Mouse (Mus musculus): ENCODE measurements around the gene Calr. TPM values are rescaled to one million over a fixed set of nuclear protein-coding genes. Genes with fewer than 3 reads are reported as not detected.
"Not testable (repeated sequence)": the region's sequence is repeated elsewhere in the genome, so short reads cannot be mapped to it uniquely, and the experiment has no call there.

Calr gene
- polyA plus RNA-seq, 1 experiment from 2014 or later = 830 TPM

DNA sequence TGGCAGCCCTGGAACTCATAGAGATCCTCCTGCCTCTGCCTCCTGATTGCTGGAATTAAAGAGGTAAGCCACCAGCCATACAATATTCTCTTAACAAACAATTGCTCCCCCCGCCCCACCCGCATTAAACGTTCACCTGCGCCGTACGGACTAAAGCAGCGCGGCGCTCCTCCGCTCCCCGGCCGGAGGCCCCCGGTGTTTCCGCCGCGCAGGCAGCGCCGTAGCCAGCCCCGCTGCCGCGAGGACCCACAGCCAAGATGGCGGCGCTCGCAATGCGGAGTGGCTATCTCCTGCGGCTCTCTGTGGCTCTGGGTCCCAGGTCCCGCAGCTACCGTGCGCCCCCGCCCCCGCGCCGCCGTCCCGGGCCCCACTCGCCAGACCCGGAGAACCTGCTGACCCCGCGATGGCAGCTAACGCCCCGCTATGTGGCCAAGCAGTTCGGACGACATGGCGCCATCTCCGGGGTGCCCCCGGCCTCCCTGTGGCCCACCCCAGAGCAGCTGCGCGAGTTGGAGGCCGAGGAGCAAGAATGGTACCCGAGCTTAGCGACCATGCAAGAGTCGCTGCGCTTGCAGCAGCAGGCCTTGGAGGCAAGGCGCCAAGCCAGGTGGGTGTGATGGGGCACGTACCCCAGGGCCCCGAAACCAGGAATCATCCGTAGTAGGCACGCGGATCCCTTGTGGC is 14.6 kb downstream of the Calr start:
- Histone ChIP-seq H3K4me2 (peak overlapping the region; percentile 61), H3K4me1 (ENCODE audit: control insufficient read depth, insufficient read depth, low read length) (peaks cover 12% of the 10 kb centered on the region), H3K27me3 (ENCODE audit: control insufficient read depth, insufficient read depth, low read length) (no peaks in the 10 kb centered on the region), H3K9ac (ENCODE audit: low read depth, low read length) (peak overlapping the region; percentile 99), H3K27ac (ENCODE audit: low read depth, low read length) (peak overlapping the region; percentile 96), H3K9me3 (replicated peaks; ENCODE audit: control insufficient read depth, low read length) (no peaks in the 10 kb centered on the region), H3K4me3 (ENCODE audit: low read depth, low read length) (peak overlapping the region; percentile 92), H3K36me3 (ENCODE audit: control insufficient read depth, insufficient read depth, low read length) (peaks cover 23% of the 10 kb centered on the region)
- 1% methylated on average over 59 of the region's 59 CpGs for WGBS (ENCODE audit: insufficient replicate concordance)
- ATAC-seq (replicated peaks; ENCODE audit: insufficient number of reproducible peaks, low FRiP score, low TSS enrichment) = peak; percentile 75

DNA sequence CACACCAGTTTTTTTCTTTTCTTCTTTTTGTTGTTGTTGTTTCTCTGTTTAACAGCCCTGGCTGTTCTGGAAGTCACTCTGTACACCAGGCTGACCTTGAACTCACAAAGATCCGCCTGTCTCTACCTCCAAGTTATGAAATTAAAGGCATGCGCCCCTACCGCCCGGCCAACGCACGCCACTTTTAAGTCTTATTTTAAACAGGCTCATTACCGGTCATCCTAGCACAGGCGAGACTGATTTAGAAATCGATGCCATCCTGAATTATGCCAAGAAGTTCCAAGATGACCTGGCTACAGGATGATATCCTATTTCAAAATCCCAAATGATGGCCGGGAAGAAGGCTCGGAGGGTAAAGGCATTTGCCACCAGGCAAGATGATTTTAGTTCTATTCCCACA is 15.2 kb downstream of the Calr start, which contains the start of gene Gadd45gip1:
Gene Gadd45gip1 (plus strand): TSS at position 33 of the 400 bp plus-strand sequence.
- peak within 1 kb of the TSS; percentile 92 for H3K4me3 ChIP-seq (ENCODE audit: low read depth, low read length)
- no peak for ATAC-seq (replicated peaks; ENCODE audit: insufficient number of reproducible peaks, low FRiP score, low TSS enrichment)
- peak within 1 kb of the TSS; percentile 96 for H3K27ac ChIP-seq (ENCODE audit: low read depth, low read length)
- H3K9me3 ChIP-seq (replicated peaks; ENCODE audit: control insufficient read depth, low read length) = no peaks in the 10 kb centered on the region
- 62% methylated on average over 11 of the region's 11 CpGs for WGBS (ENCODE audit: insufficient replicate concordance)
- H3K9ac ChIP-seq (ENCODE audit: low read depth, low read length) = peak within 1 kb of the TSS; percentile 99
- no peaks in the 10 kb centered on the region for H3K27me3 ChIP-seq (ENCODE audit: control insufficient read depth, insufficient read depth, low read length)
- H3K4me1 ChIP-seq (ENCODE audit: control insufficient read depth, insufficient read depth, low read length) = peaks cover 12% of the 10 kb centered on the region
- H3K4me2 ChIP-seq = peak within 1 kb of the TSS; percentile 61
- H3K36me3 ChIP-seq (ENCODE audit: control insufficient read depth, insufficient read depth, low read length) = peaks cover 16% of the 10 kb centered on the region

DNA sequence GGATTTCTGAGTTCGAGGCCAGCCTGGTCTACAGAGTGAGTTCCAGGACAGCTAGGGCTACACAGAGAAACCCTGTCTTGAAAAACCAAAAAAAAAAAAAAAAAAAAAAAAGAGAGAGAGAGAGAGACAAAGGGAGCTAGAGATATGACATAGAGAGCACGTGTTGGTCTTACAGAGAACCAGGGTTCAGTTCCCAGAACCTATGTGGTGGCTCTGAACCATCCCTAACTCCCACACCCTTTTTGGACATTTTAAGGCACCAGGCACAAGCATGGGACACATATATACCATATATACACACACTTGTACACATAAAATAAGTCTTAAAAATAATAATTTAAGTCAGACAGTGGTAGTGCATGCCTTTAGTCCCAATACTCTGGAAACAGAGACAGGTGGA is 20.2 kb downstream of the Calr start:
- H3K9me3 ChIP-seq (replicated peaks; ENCODE audit: control insufficient read depth, low read length); H3K4me2 ChIP-seq: not testable (repeated sequence)
- WGBS (ENCODE audit: insufficient replicate concordance) = 61% methylated on average over 1 of the region's 2 CpGs

DNA sequence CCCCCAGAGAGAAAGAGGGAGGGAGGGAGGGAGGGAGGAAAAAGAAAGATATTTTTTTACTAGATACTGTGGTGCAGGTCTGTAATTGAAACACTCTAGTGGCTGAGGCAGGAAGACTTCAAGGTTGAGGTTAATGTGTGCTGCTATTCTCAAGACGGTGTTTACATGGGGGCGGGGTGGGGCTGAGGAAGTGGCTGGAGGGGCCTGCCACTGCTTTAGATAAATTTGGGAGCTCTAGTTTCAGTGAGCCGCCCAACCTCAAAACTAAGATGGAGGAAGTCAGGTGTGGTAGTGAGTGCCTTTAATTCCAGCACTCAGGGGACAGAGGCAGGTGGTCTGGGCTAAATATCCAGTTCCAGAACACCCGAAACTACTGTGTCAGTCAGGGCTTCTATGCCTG is 21.1 kb downstream of the Calr start:
- Histone ChIP-seq H3K4me3 (ENCODE audit: low read depth, low read length) (no peak overlapping the region), H3K9me3 (replicated peaks; ENCODE audit: control insufficient read depth, low read length) (no peaks in the 10 kb centered on the region), H3K9ac (ENCODE audit: low read depth, low read length) (no peak overlapping the region), H3K27ac (ENCODE audit: low read depth, low read length) (no peak overlapping the region), H3K36me3 (ENCODE audit: control insufficient read depth, insufficient read depth, low read length) (no peaks in the 10 kb centered on the region), H3K4me2 (no peak overlapping the region), H3K4me1 (ENCODE audit: control insufficient read depth, insufficient read depth, low read length) (peaks cover 16% of the 10 kb centered on the region), H3K27me3 (ENCODE audit: control insufficient read depth, insufficient read depth, low read length) (no peaks in the 10 kb centered on the region)
- no peak for ATAC-seq (replicated peaks; ENCODE audit: insufficient number of reproducible peaks, low FRiP score, low TSS enrichment)
- WGBS (ENCODE audit: insufficient replicate concordance) = 50% methylated on average over 4 of the region's 4 CpGs

More for the DNA sequence above, 20.2 kb downstream of the Calr start:
- H3K4me3 ChIP-seq (ENCODE audit: low read depth, low read length); H3K9ac ChIP-seq (ENCODE audit: low read depth, low read length); ATAC-seq (replicated peaks; ENCODE audit: insufficient number of reproducible peaks, low FRiP score, low TSS enrichment); H3K27ac ChIP-seq (ENCODE audit: low read depth, low read length); H3K27me3 ChIP-seq (ENCODE audit: control insufficient read depth, insufficient read depth, low read length); H3K36me3 ChIP-seq (ENCODE audit: control insufficient read depth, insufficient read depth, low read length): not testable (repeated sequence)
- peaks cover 10% of the 10 kb centered on the region for H3K4me1 ChIP-seq (ENCODE audit: control insufficient read depth, insufficient read depth, low read length)

- H3K4me1 ChIP-seq (ENCODE audit: control insufficient read depth, insufficient read depth, low read length) = peaks cover 16% of the 10 kb centered on the region
- no peak overlapping the region for H3K27ac ChIP-seq (ENCODE audit: low read depth, low read length)
- H3K27me3 ChIP-seq (ENCODE audit: control insufficient read depth, insufficient read depth, low read length) = no peaks in the 10 kb centered on the region
- ATAC-seq (replicated peaks; ENCODE audit: insufficient number of reproducible peaks, low FRiP score, low TSS enrichment) = peak; percentile 33; the same call in 1 of the 2 replicates
- no peaks in the 10 kb centered on the region for H3K36me3 ChIP-seq (ENCODE audit: control insufficient read depth, insufficient read depth, low read length)
- 1% methylated on average over 18 of the region's 18 CpGs for WGBS (ENCODE audit: insufficient replicate concordance)
- no peak overlapping the region for H3K9ac ChIP-seq (ENCODE audit: low read depth, low read length)
- peak overlapping the region; percentile 15; the same call in 1 of the 2 replicates for H3K4me3 ChIP-seq (ENCODE audit: low read depth, low read length)
- H3K4me2 ChIP-seq = peak overlapping the region; percentile 52
- no peaks in the 10 kb centered on the region for H3K9me3 ChIP-seq (replicated peaks; ENCODE audit: control insufficient read depth, low read length)
Measured at GRCm38 (mm10) chr8:84823653-84824052, 23.1 kb downstream of the Calr start.

DNA sequence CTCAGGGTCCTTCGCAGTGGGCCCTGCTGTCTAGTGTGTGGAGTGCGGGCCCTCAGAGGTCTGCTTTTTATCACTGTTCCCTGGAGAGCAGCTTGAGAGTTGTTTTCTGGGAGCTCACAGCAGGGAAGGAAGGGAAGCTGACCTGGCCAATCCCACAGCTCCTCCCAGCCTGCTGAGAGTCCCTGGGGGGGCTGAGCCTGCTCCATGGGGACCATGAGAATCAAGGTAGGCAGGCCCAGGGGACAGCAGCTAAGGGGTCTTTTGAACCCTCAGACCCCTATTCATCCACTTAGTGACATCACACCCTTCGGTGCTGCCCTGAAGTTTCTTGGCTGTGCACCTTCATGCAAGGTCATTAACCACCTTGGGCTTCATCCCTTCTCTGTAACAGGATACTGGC is 24.0 kb downstream of the Calr start, which contains the start of gene Dand5:
Gene Dand5 (minus strand): TSS at position 101 of the 400 bp plus-strand sequence.
- WGBS (ENCODE audit: insufficient replicate concordance) = 13% methylated on average over 3 of the region's 3 CpGs
- Histone ChIP-seq H3K9ac (ENCODE audit: low read depth, low read length) (0 out of 2 replicates have a peak within 1 kb of the TSS, but pooled peaks have one; percentile 34), H3K36me3 (ENCODE audit: control insufficient read depth, insufficient read depth, low read length) (no peaks in the 10 kb centered on the region), H3K4me3 (ENCODE audit: low read depth, low read length) (peak within 1 kb of the TSS; percentile 15; the same call in 1 of the 2 replicates), H3K4me1 (ENCODE audit: control insufficient read depth, insufficient read depth, low read length) (peaks cover 16% of the 10 kb centered on the region), H3K27ac (ENCODE audit: low read depth, low read length) (0 out of 2 replicates have a peak within 1 kb of the TSS, but pooled peaks have one; percentile 5), H3K4me2 (peak within 1 kb of the TSS; percentile 52), H3K9me3 (replicated peaks; ENCODE audit: control insufficient read depth, low read length) (no peaks in the 10 kb centered on the region), H3K27me3 (ENCODE audit: control insufficient read depth, insufficient read depth, low read length) (no peaks in the 10 kb centered on the region)
- ATAC-seq (replicated peaks; ENCODE audit: insufficient number of reproducible peaks, low FRiP score, low TSS enrichment) = no peak

- Histone ChIP-seq H3K9ac (ENCODE audit: low read depth, low read length) (no peak overlapping the region), H3K4me2 (no peak overlapping the region), H3K36me3 (ENCODE audit: control insufficient read depth, insufficient read depth, low read length) (no peaks in the 10 kb centered on the region), H3K4me1 (ENCODE audit: control insufficient read depth, insufficient read depth, low read length) (peaks cover 4% of the 10 kb centered on the region; the same call in 1 of the 2 replicates), H3K27me3 (ENCODE audit: control insufficient read depth, insufficient read depth, low read length) (peaks cover 26% of the 10 kb centered on the region), H3K27ac (ENCODE audit: low read depth, low read length) (no peak overlapping the region), H3K4me3 (ENCODE audit: low read depth, low read length) (no peak overlapping the region), H3K9me3 (replicated peaks; ENCODE audit: control insufficient read depth, low read length) (no peaks in the 10 kb centered on the region)
- no peak for ATAC-seq (replicated peaks; ENCODE audit: insufficient number of reproducible peaks, low FRiP score, low TSS enrichment)
- 72% methylated on average over 17 of the region's 17 CpGs for WGBS (ENCODE audit: insufficient replicate concordance)
Measured at GRCm38 (mm10) chr8:84816117-84816516, 30.6 kb downstream of the Calr start.

- peaks cover 28% of the 10 kb centered on the region for H3K27me3 ChIP-seq (ENCODE audit: control insufficient read depth, insufficient read depth, low read length)
- H3K9ac ChIP-seq (ENCODE audit: low read depth, low read length) = no peak overlapping the region
- no peaks in the 10 kb centered on the region for H3K9me3 ChIP-seq (replicated peaks; ENCODE audit: control insufficient read depth, low read length)
- ATAC-seq (replicated peaks; ENCODE audit: insufficient number of reproducible peaks, low FRiP score, low TSS enrichment) = peak; percentile 67; the same call in 1 of the 2 replicates
- no peak overlapping the region for H3K27ac ChIP-seq (ENCODE audit: low read depth, low read length)
- H3K4me2 ChIP-seq = no peak overlapping the region
- WGBS (ENCODE audit: insufficient replicate concordance) = 8% methylated on average over 9 of the region's 9 CpGs
- H3K36me3 ChIP-seq (ENCODE audit: control insufficient read depth, insufficient read depth, low read length) = no peaks in the 10 kb centered on the region
- no peak overlapping the region for H3K4me3 ChIP-seq (ENCODE audit: low read depth, low read length)
- H3K4me1 ChIP-seq (ENCODE audit: control insufficient read depth, insufficient read depth, low read length) = peaks cover 3% of the 10 kb centered on the region; the same call in 1 of the 2 replicates
Measured at GRCm38 (mm10) chr8:84815547-84815946, 31.2 kb downstream of the Calr start.

All from heart, embryonic 11.5 days (tissue).